Mouse (Mus musculus): Measurements from ENCODE around the gene Tiam1.

The Tiam1 gene

DNA sequence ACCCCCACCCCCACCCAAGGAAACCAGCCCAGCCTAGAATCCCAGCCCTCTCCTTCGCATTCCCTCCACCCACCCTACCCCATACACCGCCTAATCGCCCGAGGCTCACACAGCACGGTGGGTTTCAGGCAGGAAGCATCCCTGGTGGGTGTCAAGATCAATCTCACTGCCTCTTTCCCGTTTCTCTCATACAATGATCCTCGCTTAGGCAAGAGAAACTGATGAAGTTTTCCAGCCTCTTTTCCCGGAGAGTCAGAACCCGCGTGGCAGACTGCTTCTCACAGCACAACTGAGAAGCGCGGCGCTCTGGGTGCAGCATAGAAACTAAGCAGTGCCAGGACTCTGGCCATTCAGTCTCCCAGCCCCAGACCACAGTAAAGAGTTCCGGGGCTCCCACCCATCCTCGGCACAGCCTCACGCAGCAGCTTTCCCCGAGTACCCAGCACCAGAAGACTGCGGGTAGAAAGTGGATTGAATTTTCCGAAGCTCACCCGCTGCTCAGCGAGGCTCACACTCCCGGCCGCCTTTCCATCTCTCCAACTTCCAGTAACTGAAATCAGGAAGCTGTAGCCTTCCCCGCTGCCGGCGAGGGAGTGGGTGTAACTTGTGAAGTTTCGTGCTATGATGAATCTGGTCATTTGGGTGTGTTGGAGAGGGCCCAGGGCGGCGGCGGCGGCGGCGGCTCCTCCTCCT lies 183.2 kb downstream of the Tiam1 start:
- in situ Hi-C loops (cut with MboI; ENCODE audit: low sequenced_read_pairs): no loop called here

- in situ Hi-C loops (cut with MboI; ENCODE audit: low sequenced_read_pairs): no loop called here
These were observed 184.6 kb downstream of the Tiam1 start for GRCm38 (mm10) chr16:89958982-89959381.

GRCm38 (mm10) chr16:89958030-89958429 lies 185.5 kb downstream of the Tiam1 start:
- in situ Hi-C loops (cut with MboI; ENCODE audit: low sequenced_read_pairs): no loop called here

- in situ Hi-C loops (cut with MboI; ENCODE audit: low sequenced_read_pairs): no loop called here
These were observed 189.0 kb downstream of the Tiam1 start for GRCm38 (mm10) chr16:89954525-89954924.

- in situ Hi-C loops (cut with MboI; ENCODE audit: low sequenced_read_pairs): no loop called here
These were observed 189.5 kb downstream of the Tiam1 start for GRCm38 (mm10) chr16:89954114-89954513.

DNA sequence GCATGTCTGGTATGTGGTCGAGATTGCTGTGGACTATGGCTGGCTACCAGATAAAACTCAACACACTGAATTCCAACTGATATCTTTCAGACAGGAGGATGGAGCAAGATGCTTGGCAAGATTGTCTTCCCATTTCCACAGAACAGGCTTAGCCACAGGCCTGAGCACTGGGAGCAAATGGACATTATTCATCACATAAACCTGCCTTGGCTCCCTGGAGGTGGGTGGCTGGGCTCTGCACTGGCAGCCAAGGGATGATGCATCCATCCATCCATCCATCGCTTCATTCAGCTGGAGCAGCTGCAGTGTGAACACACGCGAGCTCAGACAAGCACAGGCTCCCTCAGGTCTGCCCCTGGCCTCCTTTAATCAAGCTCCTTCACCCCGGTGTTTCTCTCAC lies 190.7 kb downstream of the Tiam1 start:
- in situ Hi-C loops (cut with MboI; ENCODE audit: low sequenced_read_pairs): no loop called here

GRCm38 (mm10) chr16:89950754-89951153 lies 192.8 kb downstream of the Tiam1 start:
- in situ Hi-C loops (cut with MboI; ENCODE audit: low sequenced_read_pairs): no loop called here

GRCm38 (mm10) chr16:89950251-89950650 lies 193.3 kb downstream of the Tiam1 start:
- in situ Hi-C loops (cut with MboI; ENCODE audit: low sequenced_read_pairs): no loop called here

GRCm38 (mm10) chr16:89948040-89948439 lies 195.5 kb downstream of the Tiam1 start:
- in situ Hi-C loops (cut with MboI; ENCODE audit: low sequenced_read_pairs): no loop called here

DNA sequence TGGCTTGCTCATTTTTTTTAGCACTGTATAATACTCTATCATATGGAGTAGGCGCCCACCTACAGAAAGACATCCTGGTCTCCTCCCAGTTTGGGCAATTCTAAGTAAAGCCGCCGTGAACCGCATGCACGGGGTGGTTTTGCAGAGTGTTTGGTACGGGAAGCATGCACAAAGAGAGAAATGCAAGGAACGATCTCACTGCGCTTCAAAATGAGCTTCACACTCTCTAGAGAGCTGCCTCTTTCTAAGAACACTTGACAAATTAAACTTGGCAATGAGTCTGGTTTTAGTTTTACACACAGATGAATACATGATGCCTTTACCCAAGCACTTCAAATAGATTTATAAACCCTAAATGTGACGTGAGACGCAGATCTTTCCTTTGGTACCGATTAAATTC lies 196.8 kb downstream of the Tiam1 start:
- in situ Hi-C loops (cut with MboI; ENCODE audit: low sequenced_read_pairs): no loop called here

DNA sequence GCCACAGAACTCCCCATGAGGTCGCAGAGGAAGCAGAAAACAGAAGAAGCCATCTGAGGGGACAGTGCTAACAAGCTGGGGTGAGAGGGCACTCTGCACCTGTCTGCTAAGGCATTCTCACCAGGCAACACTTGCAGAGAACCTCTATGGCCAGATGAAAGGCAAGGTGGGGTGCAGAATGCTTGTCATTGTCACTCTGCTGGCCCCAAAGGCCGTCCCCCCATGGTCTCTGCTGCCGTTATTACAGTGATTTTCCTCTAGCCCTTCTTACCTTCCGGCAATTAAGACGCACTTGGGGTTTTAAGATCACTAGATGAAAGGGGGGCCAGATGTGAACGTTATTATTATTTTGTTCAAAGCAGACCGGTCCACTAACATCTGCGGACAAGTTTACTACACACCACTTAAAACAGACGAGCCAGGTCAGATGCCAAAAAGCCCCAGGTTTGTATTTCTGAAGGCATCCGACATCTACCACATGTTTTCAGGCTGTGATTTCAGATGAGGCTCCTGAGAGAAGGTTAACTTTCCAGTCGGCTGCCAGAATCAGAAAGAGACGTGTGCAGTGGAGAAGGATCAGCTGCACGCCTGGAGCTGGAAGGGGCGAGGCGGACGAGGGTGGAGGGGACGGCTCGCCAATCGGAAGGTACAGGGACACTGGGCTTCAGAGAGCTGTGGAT lies 198.8 kb downstream of the Tiam1 start:
- in situ Hi-C loops (cut with MboI; ENCODE audit: low sequenced_read_pairs): no loop called here

DNA sequence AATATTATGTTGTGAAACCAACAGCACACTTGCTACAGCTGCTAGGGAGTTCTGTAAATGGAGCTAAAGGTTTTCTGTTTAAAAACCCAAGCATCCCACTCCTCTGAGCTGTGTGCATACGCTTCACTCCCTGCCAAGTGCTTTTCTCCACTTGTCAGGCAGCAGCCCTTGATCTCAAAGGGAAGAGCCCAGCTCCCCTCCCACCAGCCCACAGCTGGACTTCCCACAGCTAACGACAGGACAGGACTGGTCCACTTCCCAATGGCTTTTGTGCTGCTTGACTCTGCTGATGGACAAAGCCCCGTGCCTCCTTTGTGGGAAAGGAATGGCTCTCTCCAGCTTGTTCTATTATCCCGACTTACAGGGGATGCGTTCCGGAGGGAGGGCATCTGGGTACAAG lies 199.5 kb downstream of the Tiam1 start:
- in situ Hi-C loops (cut with MboI; ENCODE audit: low sequenced_read_pairs): no loop called here

GRCm38 (mm10) chr16:89943267-89943971 lies 200.2 kb downstream of the Tiam1 start:
- in situ Hi-C loops (cut with MboI; ENCODE audit: low sequenced_read_pairs): no loop called here

DNA sequence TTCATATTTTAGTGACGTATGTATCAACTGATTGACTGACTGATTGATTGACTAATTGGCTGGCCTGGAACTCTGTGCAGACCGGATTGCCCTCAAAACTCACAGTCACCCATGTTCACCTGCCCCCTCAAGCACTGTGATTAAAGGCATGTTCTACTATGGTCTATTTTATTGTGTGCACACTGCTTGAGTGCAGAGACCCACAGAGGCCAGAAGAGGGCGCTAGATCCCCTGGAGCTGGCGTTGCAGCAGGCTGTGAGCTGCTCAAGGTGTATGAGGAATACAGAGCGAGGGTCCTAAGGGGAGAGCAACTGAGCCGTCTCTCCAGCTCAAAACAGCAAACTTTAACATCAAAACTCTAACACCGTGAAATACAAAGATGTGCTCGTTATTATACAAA lies 202.9 kb downstream of the Tiam1 start:
- in situ Hi-C loops (cut with MboI; ENCODE audit: low sequenced_read_pairs): no loop called here

GRCm38 (mm10) chr16:89938277-89938676 lies 205.3 kb downstream of the Tiam1 start:
- in situ Hi-C loops (cut with MboI; ENCODE audit: low sequenced_read_pairs): no loop called here

GRCm38 (mm10) chr16:89936571-89936970 lies 207.0 kb downstream of the Tiam1 start:
- in situ Hi-C loops (cut with MboI; ENCODE audit: low sequenced_read_pairs): no loop called here

GRCm38 (mm10) chr16:89935398-89935797 lies 208.2 kb downstream of the Tiam1 start:
- in situ Hi-C loops (cut with MboI; ENCODE audit: low sequenced_read_pairs): no loop called here

GRCm38 (mm10) chr16:89934616-89935015 lies 209.0 kb downstream of the Tiam1 start:
- in situ Hi-C loops (cut with MboI; ENCODE audit: low sequenced_read_pairs): no loop called here

DNA sequence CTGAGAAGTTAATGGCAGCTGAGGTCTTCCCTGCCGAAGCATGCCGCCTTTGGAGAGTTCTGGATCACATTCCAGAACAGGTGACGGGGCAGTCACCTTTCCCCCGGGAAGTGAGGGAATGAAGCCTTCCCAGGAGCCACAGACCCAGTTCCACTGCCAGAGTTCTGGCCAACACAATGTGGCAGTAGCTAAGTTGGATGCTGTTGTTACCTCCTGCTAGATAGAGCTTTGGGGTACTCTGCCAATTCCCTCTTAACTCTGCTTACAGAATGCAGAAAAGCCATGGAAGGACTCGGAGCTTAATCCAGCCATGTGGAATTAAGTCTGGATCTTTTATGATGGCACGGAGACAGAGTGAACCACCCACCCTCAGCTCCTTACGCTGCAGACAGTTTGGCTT lies 209.6 kb downstream of the Tiam1 start:
- in situ Hi-C loops (cut with MboI; ENCODE audit: low sequenced_read_pairs): no loop called here

DNA sequence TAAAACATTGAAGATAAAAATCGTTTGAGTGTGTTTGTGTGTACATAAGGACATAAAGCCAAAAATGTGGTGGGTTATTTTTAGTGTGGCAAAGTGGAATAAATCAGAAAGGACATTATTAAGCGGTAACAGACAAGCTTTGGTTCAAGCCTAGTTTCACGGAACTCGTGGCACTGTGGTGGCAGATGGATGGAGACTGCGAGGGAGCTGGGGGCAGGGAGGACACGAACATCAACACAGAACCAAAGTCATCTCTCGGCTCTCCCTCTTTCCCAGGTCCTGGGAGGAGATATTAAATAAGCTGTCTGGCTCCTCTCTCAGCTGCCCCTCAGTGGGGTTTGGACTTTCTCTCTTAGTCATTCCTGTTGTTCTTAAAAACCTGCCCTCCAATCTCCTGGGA lies 215.0 kb downstream of the Tiam1 start:
- in situ Hi-C loops (cut with MboI; ENCODE audit: low sequenced_read_pairs): no loop called here

DNA sequence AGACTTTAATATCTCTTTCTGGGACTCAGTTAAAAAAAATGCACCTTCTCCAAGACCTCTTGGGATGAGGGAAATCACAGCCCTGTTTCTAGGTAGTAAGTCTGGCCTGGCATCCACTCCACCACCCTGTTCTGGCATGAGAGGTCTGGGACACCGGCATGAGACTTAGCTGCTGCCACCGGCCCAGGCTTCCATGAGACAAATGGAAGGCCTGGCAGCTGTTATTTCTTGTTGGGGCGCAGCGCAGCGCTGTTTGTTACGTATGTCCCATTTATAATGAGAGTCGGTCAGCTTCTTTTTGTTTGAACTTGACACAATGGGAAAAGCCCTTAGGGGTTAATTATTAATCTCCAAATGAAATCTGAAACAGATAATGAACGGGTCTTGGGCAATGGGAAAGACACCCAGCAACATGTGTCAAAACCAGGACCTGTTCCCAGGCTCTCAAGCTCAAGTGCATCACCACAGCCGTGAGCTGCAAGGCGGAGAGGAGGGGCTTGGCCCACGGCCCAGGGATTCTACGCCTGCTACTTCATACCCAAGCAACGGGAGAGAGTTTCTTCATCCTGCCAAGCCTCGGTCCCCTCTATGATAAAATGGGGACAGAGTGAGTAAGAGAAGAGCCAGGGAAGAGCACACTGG lies 219.2 kb downstream of the Tiam1 start:
- in situ Hi-C loops (cut with MboI; ENCODE audit: low sequenced_read_pairs): no loop called here

DNA sequence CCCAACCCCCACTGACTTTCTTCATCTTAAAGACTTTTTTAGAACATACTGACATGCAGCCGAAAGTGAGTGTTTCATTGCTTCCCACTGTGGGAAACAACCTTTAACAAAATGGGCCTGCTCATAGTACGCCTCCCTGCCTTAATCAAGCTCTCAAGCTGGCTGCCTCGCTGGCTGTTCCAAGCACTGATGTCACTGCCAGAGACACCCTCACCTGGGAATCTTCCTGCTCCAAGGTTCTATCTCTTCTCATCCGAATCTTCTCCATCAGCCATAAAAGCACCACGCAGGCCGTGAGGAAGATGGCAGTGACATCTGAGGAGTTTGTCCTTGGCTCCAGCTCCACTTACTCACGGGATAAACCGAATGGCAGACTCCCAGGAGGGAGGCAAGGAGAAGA lies 220.3 kb downstream of the Tiam1 start:
- in situ Hi-C loops (cut with MboI; ENCODE audit: low sequenced_read_pairs): no loop called here
